Comparison of ENCODE assay signal across 10 mouse cellular contexts in genomic region chr11:81968401-81968881, GRCm38 (mm10). TPM values are rescaled to one million over a fixed set of nuclear protein-coding genes. Genes with fewer than 3 reads are reported as not detected.
DNase-seq lines count a peak whose midpoint lies in the region; ATAC-seq and TF ChIP-seq lines count a peak whose summit lies in the region.
"Had no signal": no experiment of that assay in that cellular context is flagged by ENCODE, and none has a peak within 500 bp of the region (broad histone marks: within the 10 kb centered on the region; RNA-seq: fewer than 3 reads in every experiment).

Gene Asic2, minus strand, starts transcription at chr11:81968457.

- peaks cover 14% of the 10 kb centered on the region for H3K27me3 ChIP-seq in stomach, embryonic 14.5 days (ENCODE audit: control insufficient read depth, insufficient read depth, low read length)
- H3K27me3 ChIP-seq in stomach, postnatal 0 days (ENCODE audit: control insufficient read depth, insufficient read depth, low read length) = no peaks in the 10 kb centered on the region; the same call in 1 of the 2 replicates
- peaks cover 12% of the 10 kb centered on the region; the same call in 1 of the 2 replicates for H3K27me3 ChIP-seq in hindbrain, embryonic 14.5 days (ENCODE audit: control insufficient read depth, insufficient read depth, low read length)
- peaks cover 53% of the 10 kb centered on the region for H3K27me3 ChIP-seq in limb, embryonic 15.5 days
- H3K27me3 ChIP-seq in stomach, embryonic 15.5 days (replicated peaks) = peaks cover 36% of the 10 kb centered on the region
- peaks cover 24% of the 10 kb centered on the region for H3K27me3 ChIP-seq in liver, embryonic 11.5 days (replicated peaks; ENCODE audit: control insufficient read depth, insufficient read depth, low read length)

- H3K4me2 ChIP-seq in stomach, embryonic 14.5 days (replicated peaks; ENCODE audit: low read depth, low read length) = peak within 1 kb of the TSS; percentile 25; the same call in 1 of the 2 replicates
- H3K4me2 ChIP-seq in stomach, postnatal 0 days (replicated peaks; ENCODE audit: low read depth) = no peak within 1 kb of the TSS
- peak within 1 kb of the TSS; percentile 87 for H3K4me2 ChIP-seq in hindbrain, embryonic 14.5 days (replicated peaks)
- peak within 1 kb of the TSS; percentile 24 for H3K4me2 ChIP-seq in limb, embryonic 15.5 days
- H3K4me2 ChIP-seq in stomach, embryonic 15.5 days = peak within 1 kb of the TSS; percentile 30
- H3K4me2 ChIP-seq in liver, embryonic 11.5 days = no peak within 1 kb of the TSS
- H3K4me2 ChIP-seq: heart, embryonic 13.5 days had no signal

- H3K27ac ChIP-seq in stomach, embryonic 14.5 days (ENCODE audit: low read length) = no peak within 1 kb of the TSS
- H3K27ac ChIP-seq in stomach, postnatal 0 days (replicated peaks) = no peak within 1 kb of the TSS
- H3K27ac ChIP-seq in hindbrain, embryonic 14.5 days = peak within 1 kb of the TSS; percentile 60; the same call in 1 of the 2 replicates
- no peak within 1 kb of the TSS for H3K27ac ChIP-seq in limb, embryonic 15.5 days
- no peak within 1 kb of the TSS for H3K27ac ChIP-seq in stomach, embryonic 15.5 days
- H3K27ac ChIP-seq in liver, embryonic 11.5 days (ENCODE audit: low read depth, low read length) = no peak within 1 kb of the TSS
- H3K27ac ChIP-seq: heart, embryonic 13.5 days had no signal

- H3K4me1 ChIP-seq in stomach, embryonic 14.5 days (ENCODE audit: control insufficient read depth, insufficient read depth, low read length) = no peaks in the 10 kb centered on the region
- no peaks in the 10 kb centered on the region for H3K4me1 ChIP-seq in stomach, postnatal 0 days (replicated peaks; ENCODE audit: control insufficient read depth, insufficient read depth)
- H3K4me1 ChIP-seq in hindbrain, embryonic 14.5 days (replicated peaks; ENCODE audit: control insufficient read depth, insufficient read depth, low read length) = peaks cover 48% of the 10 kb centered on the region
- peaks cover 9% of the 10 kb centered on the region for H3K4me1 ChIP-seq in limb, embryonic 15.5 days
- 0 out of 2 replicates have a peak, but pooled peaks cover 3% of the 10 kb centered on the region for H3K4me1 ChIP-seq in stomach, embryonic 15.5 days
- no peaks in the 10 kb centered on the region for H3K4me1 ChIP-seq in liver, embryonic 11.5 days (replicated peaks; ENCODE audit: control insufficient read depth, insufficient read depth, low read length)
- H3K4me1 ChIP-seq: heart, embryonic 13.5 days had no signal

- no peak for TF ChIP-seq CTCF in stomach, postnatal 0 days (IDR thresholded peaks at IDR 0.05; ENCODE audit: low read depth)

- no peak for ATAC-seq in stomach, embryonic 14.5 days (ENCODE audit: insufficient number of reproducible peaks, insufficient read depth, low FRiP score, low read depth)
- ATAC-seq in stomach, postnatal 0 days (ENCODE audit: low FRiP score, low TSS enrichment) = no peak
- no peak for ATAC-seq in hindbrain, embryonic 14.5 days (ENCODE audit: low FRiP score)
- no peak for ATAC-seq in limb, embryonic 15.5 days (ENCODE audit: insufficient number of reproducible peaks, low FRiP score, low TSS enrichment, low read depth)
- ATAC-seq in stomach, embryonic 15.5 days (ENCODE audit: insufficient read depth, low FRiP score, low read depth) = no peak
- no peak for ATAC-seq in liver, embryonic 11.5 days (replicated peaks; ENCODE audit: low FRiP score)
- ATAC-seq: Patski had no signal

- TF ChIP-seq EP300 in stomach, postnatal 0 days (optimal IDR thresholded peaks at IDR 0.05) = no peak

- H3K9me3 ChIP-seq in stomach, embryonic 14.5 days (ENCODE audit: control insufficient read depth, low read depth, low read length) = no peaks in the 10 kb centered on the region
- no peaks in the 10 kb centered on the region for H3K9me3 ChIP-seq in stomach, postnatal 0 days (ENCODE audit: control insufficient read depth, low read length)
- no peaks in the 10 kb centered on the region for H3K9me3 ChIP-seq in hindbrain, embryonic 14.5 days (ENCODE audit: control insufficient read depth, low read length)
- no peaks in the 10 kb centered on the region for H3K9me3 ChIP-seq in limb, embryonic 15.5 days
- no peaks in the 10 kb centered on the region for H3K9me3 ChIP-seq in stomach, embryonic 15.5 days
- H3K9me3 ChIP-seq in liver, embryonic 11.5 days (ENCODE audit: control insufficient read depth, low read length) = no peaks in the 10 kb centered on the region
- H3K9me3 ChIP-seq: heart, embryonic 13.5 days had no signal

- no peak within 1 kb of the TSS for H3K4me3 ChIP-seq in stomach, embryonic 14.5 days (ENCODE audit: low read depth, low read length)
- H3K4me3 ChIP-seq in stomach, postnatal 0 days (ENCODE audit: low read depth, low read length) = no peak within 1 kb of the TSS
- peak within 1 kb of the TSS; percentile 40 for H3K4me3 ChIP-seq in hindbrain, embryonic 14.5 days (replicated peaks; ENCODE audit: low read length)
- peak within 1 kb of the TSS; percentile 4; the same call in 1 of the 2 replicates for H3K4me3 ChIP-seq in limb, embryonic 15.5 days
- no peak within 1 kb of the TSS; the same call in 1 of the 2 replicates for H3K4me3 ChIP-seq in stomach, embryonic 15.5 days (replicated peaks)
- H3K4me3 ChIP-seq in liver, embryonic 11.5 days (ENCODE audit: low read depth, low read length) = no peak within 1 kb of the TSS
- H3K4me3 ChIP-seq: heart, embryonic 13.5 days had no signal

- no peak for DNase-seq in stomach, postnatal 0 days (ENCODE audit: low spot score)
- peak; percentile 59 for DNase-seq in hindbrain, embryonic 14.5 days (ENCODE audit: low spot score)
- DNase-seq in liver, embryonic 11.5 days (ENCODE audit: low spot score) = no peak
- no peak for DNase-seq in Muller cell, postnatal 12 days (ENCODE audit: inconsistent ontology term)
- DNase-seq in kidney, adult 8-10 months = no peak

- H3K9ac ChIP-seq in stomach, embryonic 14.5 days (replicated peaks; ENCODE audit: low read depth, low read length) = no peak within 1 kb of the TSS
- H3K9ac ChIP-seq in stomach, postnatal 0 days (ENCODE audit: low read length) = no peak within 1 kb of the TSS
- H3K9ac ChIP-seq in hindbrain, embryonic 14.5 days = peak within 1 kb of the TSS; percentile 71
- no peak within 1 kb of the TSS for H3K9ac ChIP-seq in limb, embryonic 15.5 days
- no peak within 1 kb of the TSS for H3K9ac ChIP-seq in stomach, embryonic 15.5 days
- H3K9ac ChIP-seq in liver, embryonic 11.5 days (ENCODE audit: low read depth, low read length) = no peak within 1 kb of the TSS
- H3K9ac ChIP-seq: heart, embryonic 13.5 days had no signal

- 3% methylated on average over 29 of the region's 29 CpGs for WGBS in stomach, embryonic 14.5 days
- 3% methylated on average over 29 of the region's 29 CpGs for WGBS in stomach, postnatal 0 days
- 1% methylated on average over 29 of the region's 29 CpGs for WGBS in hindbrain, embryonic 14.5 days
- 2% methylated on average over 29 of the region's 29 CpGs for WGBS in limb, embryonic 15.5 days
- WGBS in stomach, embryonic 15.5 days = 2% methylated on average over 29 of the region's 29 CpGs
- WGBS in liver, embryonic 11.5 days = 5% methylated on average over 29 of the region's 29 CpGs

- no peaks in the 10 kb centered on the region for H3K36me3 ChIP-seq in stomach, embryonic 14.5 days (ENCODE audit: control insufficient read depth, insufficient read depth, low read length)
- no peaks in the 10 kb centered on the region for H3K36me3 ChIP-seq in stomach, postnatal 0 days (ENCODE audit: control insufficient read depth, insufficient read depth, low read length)
- no peaks in the 10 kb centered on the region for H3K36me3 ChIP-seq in hindbrain, embryonic 14.5 days (replicated peaks; ENCODE audit: control insufficient read depth, insufficient read depth)
- H3K36me3 ChIP-seq in limb, embryonic 15.5 days = no peaks in the 10 kb centered on the region
- H3K36me3 ChIP-seq in stomach, embryonic 15.5 days = no peaks in the 10 kb centered on the region
- H3K36me3 ChIP-seq in liver, embryonic 11.5 days (ENCODE audit: control insufficient read depth, insufficient read depth, low read length) = no peaks in the 10 kb centered on the region
- H3K36me3 ChIP-seq: heart, embryonic 13.5 days had no signal

RNA-seq across cellular contexts. Expression of gene Asic2, which starts in this region (rescaled TPM):
- polyA plus RNA-seq in stomach, embryonic 14.5 days (2014; fragmentation: Nextera tagmentation; extraction: Ambion mirVana) = 0.22 and 0.27 TPM in 2 replicates
- 0.47 and 0.59 TPM in 2 replicates for polyA plus RNA-seq in stomach, postnatal 0 days (2015; fragmentation: Nextera tagmentation; extraction: Ambion mirVana)
- 12.4 and 14.7 TPM in 2 replicates for polyA plus RNA-seq in hindbrain, embryonic 14.5 days (2014; fragmentation: Nextera tagmentation; extraction: Ambion mirVana)
- 0.17 and 0.51 TPM in 2 replicates for polyA plus RNA-seq in limb, embryonic 15.5 days (2015; fragmentation: Nextera tagmentation; extraction: Ambion mirVana)
- polyA plus RNA-seq in stomach, embryonic 15.5 days (2015; fragmentation: Nextera tagmentation; extraction: Ambion mirVana) = 0.63 and 0.65 TPM in 2 replicates
- 0.18 and 0.27 TPM in 2 replicates for polyA plus RNA-seq in liver, embryonic 11.5 days (2014; fragmentation: Nextera tagmentation; extraction: Ambion mirVana)

Comparison
In these comparisons a context has a peak if more than half of its experiments do, and no peak if none do; other contexts are left out.
1. H3K4me2 ChIP-seq: peak in stomach, embryonic 14.5 days (single experiment), hindbrain, embryonic 14.5 days (single experiment), limb, embryonic 15.5 days (single experiment) and stomach, embryonic 15.5 days (single experiment); none in stomach, postnatal 0 days (single experiment) and liver, embryonic 11.5 days (single experiment).
2. H3K4me3 ChIP-seq: peak in hindbrain, embryonic 14.5 days (single experiment) and limb, embryonic 15.5 days (single experiment); none in stomach, embryonic 14.5 days (single experiment), stomach, postnatal 0 days (single experiment), stomach, embryonic 15.5 days (single experiment) and liver, embryonic 11.5 days (single experiment).